Mouse (Mus musculus) forebrain, embryonic 15.5 days (tissue): Measurements from ENCODE around the gene Tmem120a. TPM values are rescaled to one million over a fixed set of nuclear protein-coding genes. Genes with fewer than 3 reads are reported as not detected.

Source experiments
- ATAC-seq: fragments of 200-750 bp; cut with Nextera tagmentation; replicated peaks from 2 replicates; pipeline ENCODE4 v1.8.0; 2017; ENCODE audit warnings: mild to moderate bottlenecking, moderate TSS enrichment, moderate library complexity
- H3K27ac ChIP-seq: fragments of 300-500 bp; sonication (generic); replicated peaks from 2 replicates; pipeline ENCODE4 v1.5.1; 2015; ENCODE audit warnings: mild to moderate bottlenecking, inconsistent platforms
- H3K27me3 ChIP-seq: fragments of 300-500 bp; sonication (generic); 2 replicates; pipeline ENCODE4 v1.6.1; 2015; ENCODE audit warnings: inconsistent platforms
- H3K36me3 ChIP-seq: fragments of 300-500 bp; sonication (generic); 2 replicates; pipeline ENCODE4 v1.6.1; 2015; ENCODE audit warnings: mild to moderate bottlenecking, inconsistent platforms
- H3K4me1 ChIP-seq: fragments of 300-500 bp; sonication (generic); 2 replicates; pipeline ENCODE4 v1.6.1; 2015; ENCODE audit warnings: inconsistent platforms
- H3K4me2 ChIP-seq: fragments of 300-500 bp; sonication (generic); replicated peaks from 2 replicates; pipeline ENCODE4 v1.6.1; 2015; ENCODE audit warnings: mild to moderate bottlenecking, inconsistent platforms
- H3K4me3 ChIP-seq: fragments of 300-500 bp; sonication (generic); 2 replicates; pipeline ENCODE4 v1.5.1; 2015; ENCODE audit warnings: mild to moderate bottlenecking, inconsistent platforms
- H3K9ac ChIP-seq: fragments of 300-500 bp; sonication (generic); replicated peaks from 2 replicates; pipeline ENCODE4 v1.6.1; 2015; ENCODE audit warnings: mild to moderate bottlenecking, inconsistent platforms
- H3K9me3 ChIP-seq: fragments of 300-500 bp; sonication (generic); 2 replicates; pipeline ENCODE4 v1.6.1; 2016; ENCODE audit warnings: inconsistent platforms
- WGBS: fragments of 180-500 bp; shearing (Covaris S2); methylation state at CpG from one replicate; pipeline ENCODE4 v1.1.7; 2015; ENCODE audit warnings: mixed read lengths; 5-methylcytosine and 5-hydroxymethylcytosine counted together
- polyA plus RNA-seq: library from polyadenylated mRNA; unstranded; fragments of >200 nt; fragmentation: Nextera tagmentation; extraction: Ambion mirVana; gene quantifications from 2 replicates; pipeline ENCODE4 v1.2.1, GENCODE M21; 2015

The Tmem120a gene
- 74.9 and 80.7 TPM in 2 replicates for polyA plus RNA-seq

- peak within 1 kb of the TSS; percentile 94 for H3K9ac ChIP-seq
- H3K4me2 ChIP-seq, result peak within 1 kb of the TSS; percentile 96
- peaks cover 13% of the 10 kb centered on the region; the same call in 1 of the 2 replicates for H3K36me3 ChIP-seq
- no peaks in the 10 kb centered on the region for H3K27me3 ChIP-seq
- peaks cover 21% of the 10 kb centered on the region for H3K4me1 ChIP-seq
- ATAC-seq, result peak; percentile 96
- no peaks in the 10 kb centered on the region for H3K9me3 ChIP-seq
- under 1% methylated on average over 60 of the region's 60 CpGs for WGBS
- H3K27ac ChIP-seq, result peak within 1 kb of the TSS; percentile 42; the same call in 1 of the 2 replicates
- peak within 1 kb of the TSS; percentile 98 for H3K4me3 ChIP-seq
Measured at GRCm38 (mm10) chr5:135743741-135744609, at the start of gene Tmem120a. TSS of gene Tmem120a (minus strand) at chr5:135744448.

GRCm38 (mm10) chr5:135782901-135783300 is 38.7 kb upstream of the Tmem120a start:
- WGBS, result 97% methylated on average over 4 of the region's 4 CpGs
- H3K4me3 ChIP-seq, result no peak overlapping the region
- peaks cover 20% of the 10 kb centered on the region for H3K4me1 ChIP-seq
- H3K4me2 ChIP-seq, result no peak overlapping the region
- ATAC-seq, result no peak
- H3K27ac ChIP-seq, result no peak overlapping the region
- H3K9me3 ChIP-seq, result no peaks in the 10 kb centered on the region
- H3K9ac ChIP-seq, result no peak overlapping the region
- H3K36me3 ChIP-seq, result peaks cover 54% of the 10 kb centered on the region
- H3K27me3 ChIP-seq, result no peaks in the 10 kb centered on the region

DNA sequence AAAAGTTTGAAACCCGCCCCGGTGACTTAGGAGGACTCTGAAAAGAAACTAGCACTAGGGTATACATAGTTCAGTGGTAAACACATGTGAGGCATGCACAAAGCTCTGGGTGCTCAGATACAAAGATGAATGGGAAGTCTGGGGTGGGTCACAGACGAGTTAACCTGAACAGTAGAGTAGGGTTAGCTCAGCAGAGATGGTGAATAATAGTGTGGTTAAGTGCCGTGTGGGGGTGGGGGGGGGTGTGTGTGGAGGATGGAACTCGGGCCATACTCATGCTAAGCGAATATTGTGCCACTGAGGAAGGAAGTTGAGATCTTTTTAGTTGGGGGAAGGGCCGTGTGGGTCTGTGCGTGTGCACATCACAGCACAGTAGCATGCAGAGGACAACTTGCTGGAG is 36.1 kb upstream of the Tmem120a start:
- no peaks in the 10 kb centered on the region for H3K9me3 ChIP-seq
- H3K27me3 ChIP-seq, result no peaks in the 10 kb centered on the region
- no peak overlapping the region for H3K27ac ChIP-seq
- H3K9ac ChIP-seq, result no peak overlapping the region
- peaks cover 27% of the 10 kb centered on the region for H3K4me1 ChIP-seq
- ATAC-seq, result no peak
- no peak overlapping the region for H3K4me3 ChIP-seq
- no peak overlapping the region for H3K4me2 ChIP-seq
- 85% methylated on average over 8 of the region's 8 CpGs for WGBS
- peaks cover 29% of the 10 kb centered on the region for H3K36me3 ChIP-seq

DNA sequence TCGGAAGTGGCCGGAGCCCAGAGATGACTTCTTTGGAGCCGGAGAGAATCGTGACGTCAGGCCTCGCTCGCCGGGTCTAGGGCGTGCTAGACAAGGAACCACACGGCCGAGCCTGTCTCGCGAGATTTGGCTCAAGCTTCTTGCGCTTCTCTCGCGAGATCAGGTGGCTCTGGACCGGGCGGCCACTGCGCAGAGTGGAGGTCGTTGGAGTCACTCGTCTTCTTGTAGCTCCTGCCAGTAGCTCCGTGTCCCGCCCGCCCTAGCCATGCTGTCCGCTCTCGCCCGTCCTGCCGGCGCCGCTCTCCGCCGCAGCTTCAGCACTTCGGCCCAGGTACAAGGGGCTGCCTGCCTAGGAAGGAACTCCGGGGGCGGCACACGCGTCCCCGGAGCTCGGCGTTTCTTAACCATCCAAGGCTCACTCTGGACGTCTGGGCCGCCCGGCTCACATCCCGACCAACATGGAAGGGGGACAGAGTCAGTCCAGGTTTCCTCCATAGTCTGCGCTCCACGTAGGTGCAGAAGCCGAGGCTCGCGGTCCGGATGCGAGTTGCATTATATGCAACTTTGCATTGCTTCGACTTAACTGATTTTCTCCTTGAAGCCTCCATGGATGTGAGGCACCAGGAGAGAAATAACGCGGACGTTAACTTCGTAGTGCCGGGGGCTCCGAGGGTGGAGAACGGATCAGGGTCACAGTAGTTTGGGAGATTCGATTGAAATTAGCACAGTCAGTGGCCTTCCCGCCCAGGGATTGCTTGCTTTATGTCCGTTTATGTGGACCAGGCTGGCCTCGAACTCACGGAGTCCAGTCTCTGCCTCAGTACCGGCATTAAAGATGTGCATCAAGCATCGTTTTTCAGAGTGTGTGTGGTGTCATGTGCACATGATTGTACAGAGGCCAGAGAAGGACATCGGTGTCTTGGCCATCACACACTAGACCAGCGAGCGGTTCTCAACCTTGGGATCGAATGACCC is 34.5 kb upstream of the Tmem120a start, which contains the start of gene Mdh2:
Gene Mdh2 (plus strand): TSS at position 10 of the 975 bp plus-strand sequence.
- Histone ChIP-seq H3K27me3 (no peaks in the 10 kb centered on the region), H3K27ac (peak within 1 kb of the TSS; percentile 90), H3K4me1 (peaks cover 27% of the 10 kb centered on the region), H3K4me2 (peak within 1 kb of the TSS; percentile 78), H3K9ac (peak within 1 kb of the TSS; percentile 92), H3K9me3 (no peaks in the 10 kb centered on the region), H3K4me3 (peak within 1 kb of the TSS; percentile 79), H3K36me3 (peaks cover 13% of the 10 kb centered on the region)
- peak; percentile 98 for ATAC-seq
- WGBS, result 2% methylated on average over 70 of the region's 70 CpGs

DNA sequence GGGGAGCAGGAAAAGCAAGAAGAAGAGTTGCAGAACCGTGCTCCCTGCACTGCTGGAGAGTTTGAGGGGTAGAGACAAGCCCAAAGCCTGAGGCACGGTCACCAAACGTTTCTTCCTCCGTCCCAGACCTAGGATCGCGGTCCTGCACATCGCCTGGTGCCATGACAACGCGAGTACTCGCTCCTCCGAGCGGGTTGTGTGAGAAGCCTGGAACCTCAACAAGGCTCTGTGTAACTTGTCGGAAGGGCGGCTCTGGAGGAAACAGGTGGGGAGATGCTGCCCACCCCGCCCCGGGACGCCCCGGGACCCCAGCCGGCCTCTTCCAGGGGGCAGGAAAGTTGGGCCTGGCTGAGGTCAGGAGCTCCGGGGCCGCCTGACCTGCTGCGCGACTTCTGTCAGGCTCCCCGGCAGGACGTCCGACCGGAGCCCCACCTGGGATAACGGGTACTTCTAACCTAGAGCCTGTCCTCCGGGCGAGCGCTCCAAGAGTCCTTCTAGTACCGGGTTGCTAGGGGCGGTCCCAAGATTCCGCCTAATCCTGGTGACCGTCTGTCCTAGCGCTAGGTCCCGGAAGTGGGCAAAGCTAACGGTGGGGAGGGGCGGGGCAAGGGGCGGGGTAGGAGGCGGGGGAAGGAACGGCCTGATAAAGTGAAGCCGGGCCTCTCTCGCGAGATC is 33.7 kb upstream of the Tmem120a start, which contains the start of gene Styxl1:
Gene Styxl1 (minus strand): TSS at position 590 of the 675 bp plus-strand sequence.
- ATAC-seq, result peak; percentile 93
- Histone ChIP-seq H3K36me3 (peaks cover 5% of the 10 kb centered on the region; the same call in 1 of the 2 replicates), H3K9ac (peak within 1 kb of the TSS; percentile 92), H3K4me2 (peak within 1 kb of the TSS; percentile 78), H3K4me3 (peak within 1 kb of the TSS; percentile 79), H3K27me3 (no peaks in the 10 kb centered on the region), H3K27ac (peak within 1 kb of the TSS; percentile 90), H3K9me3 (no peaks in the 10 kb centered on the region), H3K4me1 (peaks cover 27% of the 10 kb centered on the region)
- under 1% methylated on average over 43 of the region's 45 CpGs for WGBS

- Histone ChIP-seq H3K27me3 (no peaks in the 10 kb centered on the region), H3K27ac (no peak overlapping the region), H3K9me3 (no peaks in the 10 kb centered on the region), H3K9ac (no peak overlapping the region), H3K36me3 (no peaks in the 10 kb centered on the region), H3K4me3 (no peak overlapping the region), H3K4me2 (no peak overlapping the region), H3K4me1 (peaks cover 27% of the 10 kb centered on the region)
- ATAC-seq, result no peak
- WGBS, result 80% methylated on average over 4 of the region's 4 CpGs
Measured at GRCm38 (mm10) chr5:135776546-135776945, 32.3 kb upstream of the Tmem120a start.

- no peak for ATAC-seq
- Histone ChIP-seq H3K4me3 (no peak overlapping the region), H3K36me3 (no peaks in the 10 kb centered on the region), H3K9ac (no peak overlapping the region), H3K27ac (no peak overlapping the region), H3K9me3 (no peaks in the 10 kb centered on the region), H3K27me3 (no peaks in the 10 kb centered on the region), H3K4me1 (peaks cover 3% of the 10 kb centered on the region), H3K4me2 (no peak overlapping the region)
- WGBS, result 74% methylated on average over 3 of the region's 3 CpGs
Measured at GRCm38 (mm10) chr5:135772519-135772918, 28.3 kb upstream of the Tmem120a start.

- no peak for ATAC-seq
- no peak overlapping the region for H3K4me2 ChIP-seq
- H3K9me3 ChIP-seq, result no peaks in the 10 kb centered on the region
- no peaks in the 10 kb centered on the region for H3K36me3 ChIP-seq
- no peak overlapping the region for H3K9ac ChIP-seq
- no peaks in the 10 kb centered on the region for H3K4me1 ChIP-seq
- 65% methylated on average over 3 of the region's 3 CpGs for WGBS
- H3K27ac ChIP-seq, result no peak overlapping the region
- no peak overlapping the region for H3K4me3 ChIP-seq
- no peaks in the 10 kb centered on the region for H3K27me3 ChIP-seq
Measured at GRCm38 (mm10) chr5:135764971-135765370, 20.7 kb upstream of the Tmem120a start.

GRCm38 (mm10) chr5:135763526-135763925 is 19.3 kb upstream of the Tmem120a start:
- Histone ChIP-seq H3K9me3 (no peaks in the 10 kb centered on the region), H3K4me2 (no peak overlapping the region)

GRCm38 (mm10) chr5:135761881-135762280 is 17.6 kb upstream of the Tmem120a start:
- no peak for ATAC-seq
- Histone ChIP-seq H3K27ac (no peak overlapping the region), H3K36me3 (no peaks in the 10 kb centered on the region), H3K4me1 (no peaks in the 10 kb centered on the region), H3K9me3 (no peaks in the 10 kb centered on the region), H3K4me2 (no peak overlapping the region), H3K9ac (no peak overlapping the region), H3K4me3 (no peak overlapping the region), H3K27me3 (no peaks in the 10 kb centered on the region)
- 85% methylated on average over 3 of the region's 3 CpGs for WGBS

More at GRCm38 (mm10) chr5:135763526-135763925, 19.3 kb upstream of the Tmem120a start:
- Histone ChIP-seq H3K27me3 (no peaks in the 10 kb centered on the region), H3K4me1 (no peaks in the 10 kb centered on the region), H3K9ac (no peak overlapping the region), H3K36me3 (no peaks in the 10 kb centered on the region), H3K27ac (no peak overlapping the region), H3K4me3 (no peak overlapping the region)
- WGBS, result 5% methylated on average over 7 of the region's 7 CpGs
- ATAC-seq, result no peak

DNA sequence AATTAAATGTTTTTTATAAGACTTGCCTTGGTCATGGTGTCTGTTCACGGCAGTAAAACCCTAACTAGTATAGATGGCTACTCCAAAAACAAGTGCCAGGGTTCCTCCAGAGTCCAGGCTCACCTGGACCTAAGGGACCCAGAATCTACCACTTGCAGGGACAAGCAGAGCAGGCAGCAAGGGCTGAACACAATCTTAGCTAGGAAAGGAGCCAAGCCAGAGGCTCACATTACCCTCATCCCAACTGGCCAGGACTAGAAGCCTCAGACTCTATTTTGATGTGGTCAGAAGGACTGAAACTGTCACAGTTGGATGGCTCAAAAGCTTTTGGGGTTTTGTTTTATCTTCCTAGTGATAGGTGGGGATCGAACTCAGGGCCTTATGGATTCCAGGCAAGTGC is 7.3 kb upstream of the Tmem120a start:
- H3K4me3 ChIP-seq, result no peak overlapping the region
- WGBS, result 78% methylated on average over 2 of the region's 2 CpGs
- no peak overlapping the region for H3K9ac ChIP-seq
- H3K36me3 ChIP-seq, result no peaks in the 10 kb centered on the region
- no peak for ATAC-seq
- no peaks in the 10 kb centered on the region for H3K4me1 ChIP-seq
- no peaks in the 10 kb centered on the region for H3K27me3 ChIP-seq
- no peaks in the 10 kb centered on the region for H3K9me3 ChIP-seq
- H3K27ac ChIP-seq, result no peak overlapping the region
- H3K4me2 ChIP-seq, result no peak overlapping the region
